Mouse (Mus musculus) MEL (cell line): ENCODE measurements around the gene Erich4. TPM values are rescaled to one million over a fixed set of nuclear protein-coding genes. Genes with fewer than 3 reads are reported as not detected.
"Not testable (repeated sequence)": the region's sequence is repeated elsewhere in the genome, so short reads cannot be mapped to it uniquely, and the experiment has no call there.

Experiments used
- DNase-seq: peaks from one replicate; pipeline ENCODE4 v3.0.0; 2011; ENCODE audit warnings: low read depth, low spot score
- H3K27ac ChIP-seq: 2 replicates; pipeline ENCODE4 v1.5.1; 2012; ENCODE audit warnings: low read depth, mild to moderate bottlenecking, control low read depth, low read length, moderate library complexity; ENCODE audit not compliant: control insufficient read depth
- H3K27me3 ChIP-seq, 2 experiments: fragments of 150-350 bp in 1 of 2; sonication (generic) in 1 of 2; 2 replicates each; pipeline ENCODE4 v1.6.1; 2012; ENCODE audit warnings: low read length in 2 of 2, mild to moderate bottlenecking in 2 of 2, improper control_type of control experiment in 1 of 2, moderate library complexity in 1 of 2; ENCODE audit not compliant: insufficient read depth in 2 of 2, control insufficient read depth in 1 of 2
- H3K36me3 ChIP-seq, 2 experiments: 2 replicates each; pipeline ENCODE4 v1.6.1; 2012 to 2014; ENCODE audit warnings: low read length in 2 of 2, improper control_type of control experiment in 1 of 2, inconsistent platforms in 1 of 2, mild to moderate bottlenecking in 1 of 2; ENCODE audit not compliant: insufficient read depth in 2 of 2, control insufficient read depth in 1 of 2
- H3K4me1 ChIP-seq, 2 experiments: fragments of 150-350 bp in 1 of 2; sonication (generic) in 1 of 2; 2 replicates each; pipeline ENCODE4 v1.6.1; 2012; ENCODE audit warnings: low read length in 2 of 2, improper control_type of control experiment in 1 of 2, mild to moderate bottlenecking in 1 of 2; ENCODE audit not compliant: insufficient read depth in 2 of 2, control insufficient read depth in 1 of 2
- H3K4me3 ChIP-seq, 2 experiments: fragments of 150-350 bp in 1 of 2; sonication (generic) in 1 of 2; 2 replicates each; pipeline ENCODE4 v1.5.1; 2012; ENCODE audit warnings: low read depth in 2 of 2, low read length in 2 of 2, mild to moderate bottlenecking in 2 of 2, moderate library complexity in 2 of 2, control low read depth in 1 of 2, improper control_type of control experiment in 1 of 2; ENCODE audit not compliant: control insufficient read depth in 1 of 2, insufficient read depth in 1 of 2
- H3K79me2 ChIP-seq: 2 replicates; pipeline ENCODE4 v1.6.1; 2012; ENCODE audit warnings: mild to moderate bottlenecking, low read length, moderate library complexity; ENCODE audit not compliant: control insufficient read depth, poor library complexity, insufficient read depth
- H3K9ac ChIP-seq: 2 replicates; pipeline ENCODE4 v1.6.1; 2012; ENCODE audit warnings: low read depth, mild to moderate bottlenecking, control low read depth, low read length, moderate library complexity; ENCODE audit not compliant: control insufficient read depth, poor library complexity, severe bottlenecking
- H3K9me3 ChIP-seq: fragments of 150-350 bp; sonication (generic); replicated peaks from 2 replicates; pipeline ENCODE4 v1.6.1; 2012; ENCODE audit warnings: mild to moderate bottlenecking, low read length, improper control_type of control experiment, moderate library complexity; ENCODE audit not compliant: insufficient read depth
- CHD1 ChIP-seq: IDR thresholded peaks from 2 replicates; pipeline ENCODE4 v1.6.1; 2012; ENCODE audit warnings: low read depth, mild to moderate bottlenecking, inconsistent platforms, low read length, improper control_type of control experiment
- CTCF ChIP-seq, 3 experiments: IDR thresholded peaks in 2 of 3; conservative IDR thresholded peaks in 1 of 3; 2 replicates each; pipeline ENCODE4 v1.5.1; 2011 to 2012; ENCODE audit warnings: low read length in 3 of 3, low read depth in 2 of 3, mild to moderate bottlenecking in 2 of 3, improper control_type of control experiment in 1 of 3, inconsistent platforms in 1 of 3, mixed read lengths in 1 of 3, moderate library complexity in 1 of 3; ENCODE audit not compliant: control insufficient read depth in 1 of 3, insufficient read depth in 1 of 3, poor library complexity in 1 of 3, severe bottlenecking in 1 of 3
- ELF1 ChIP-seq: IDR thresholded peaks from 2 replicates; pipeline ENCODE4 v1.6.1; 2014; ENCODE audit warnings: low read depth, mild to moderate bottlenecking, inconsistent platforms, low read length, improper control_type of control experiment, moderate library complexity
- EP300 ChIP-seq, 2 experiments: IDR thresholded peaks; 2 replicates each; pipeline ENCODE4 v1.6.1; 2011; ENCODE audit warnings: improper control_type of control experiment in 2 of 2, low read length in 2 of 2, low read depth in 1 of 2, mild to moderate bottlenecking in 1 of 2
- ETS1 ChIP-seq: IDR thresholded peaks from 2 replicates; pipeline ENCODE4 v1.6.1; 2012; ENCODE audit warnings: low read depth, mild to moderate bottlenecking, inconsistent platforms, low read length, improper control_type of control experiment, moderate library complexity
- GATA1 ChIP-seq: IDR thresholded peaks from 2 replicates; pipeline ENCODE4 v1.6.1; 2011; ENCODE audit warnings: low read depth, low read length, improper control_type of control experiment
- JUND ChIP-seq: IDR thresholded peaks from 2 replicates; pipeline ENCODE4 v1.6.1; 2011; ENCODE audit warnings: low read depth, mild to moderate bottlenecking, improper control_type of control experiment, low read length
- MEF2A ChIP-seq: IDR thresholded peaks from 2 replicates; pipeline ENCODE4 v1.6.1; 2014; ENCODE audit warnings: low read depth, mild to moderate bottlenecking, inconsistent platforms, low read length, improper control_type of control experiment; ENCODE audit not compliant: poor library complexity, insufficient replicate concordance, severe bottlenecking; ENCODE audit errors: extremely low read depth
- MXI1 ChIP-seq: IDR thresholded peaks from 2 replicates; pipeline ENCODE4 v1.6.1; 2011; ENCODE audit warnings: mild to moderate bottlenecking, low read depth, low read length, improper control_type of control experiment
- POLR2A ChIP-seq, 2 experiments: IDR thresholded peaks; 2 replicates each; pipeline ENCODE4 v1.6.1; 2011 to 2012; ENCODE audit warnings: low read length in 2 of 2, mild to moderate bottlenecking in 2 of 2, control low read depth in 1 of 2, improper control_type of control experiment in 1 of 2, low read depth in 1 of 2, moderate library complexity in 1 of 2; ENCODE audit not compliant: control insufficient read depth in 1 of 2, insufficient read depth in 1 of 2, poor library complexity in 1 of 2
- POLR2AphosphoS2 ChIP-seq: IDR thresholded peaks from 2 replicates; pipeline ENCODE4 v1.6.1; 2011; ENCODE audit warnings: low read length, improper control_type of control experiment
- POLR2AphosphoS5 ChIP-seq: IDR thresholded peaks from 2 replicates; pipeline ENCODE4 v1.6.1; 2012; ENCODE audit warnings: low read depth, borderline replicate concordance, mild to moderate bottlenecking, inconsistent platforms, low read length, moderate library complexity, mixed read lengths
- RAD21 ChIP-seq: IDR thresholded peaks from 2 replicates; pipeline ENCODE4 v1.6.1; 2011; ENCODE audit warnings: mild to moderate bottlenecking, low read depth, low read length, improper control_type of control experiment
- SMC3 ChIP-seq: IDR thresholded peaks from 2 replicates; pipeline ENCODE4 v1.6.1; 2011; ENCODE audit warnings: low read depth, low read length, improper control_type of control experiment
- UBTF ChIP-seq: IDR thresholded peaks from 2 replicates; pipeline ENCODE4 v1.6.1; 2012; ENCODE audit warnings: low read depth, mild to moderate bottlenecking, inconsistent platforms, low read length, improper control_type of control experiment, moderate library complexity, borderline replicate concordance; ENCODE audit not compliant: insufficient read depth
- USF1 ChIP-seq: IDR thresholded peaks from 2 replicates; pipeline ENCODE4 v1.6.1; 2014; ENCODE audit warnings: low read depth, mild to moderate bottlenecking, inconsistent platforms, low read length, improper control_type of control experiment, moderate library complexity
- USF2 ChIP-seq, 2 experiments: IDR thresholded peaks; 2 replicates each; pipeline ENCODE4 v1.6.1; 2011 to 2012; ENCODE audit warnings: improper control_type of control experiment in 2 of 2, low read length in 2 of 2, borderline replicate concordance in 1 of 2, inconsistent platforms in 1 of 2, low read depth in 1 of 2, mild to moderate bottlenecking in 1 of 2; ENCODE audit not compliant: insufficient read depth in 1 of 2
- ZKSCAN1 ChIP-seq: IDR thresholded peaks from 2 replicates; pipeline ENCODE4 v1.6.1; 2012; ENCODE audit warnings: low read depth, mild to moderate bottlenecking, inconsistent platforms, low read length, improper control_type of control experiment, moderate library complexity
- ZMIZ1 ChIP-seq: IDR thresholded peaks from 2 replicates; pipeline ENCODE4 v1.6.1; 2012; ENCODE audit warnings: low read depth, mild to moderate bottlenecking, inconsistent platforms, low read length, improper control_type of control experiment, moderate library complexity
- polyA plus RNA-seq, 2 experiments: library from polyadenylated mRNA; stranded (reverse) in 1 of 2; unstranded in 1 of 2; fragments of >175 nt in 1 of 2; fragments of >200 nt in 1 of 2; gene quantifications; 2 replicates each; pipeline versions ENCODE4 v1.2.1 to v1.2.4; 2012; ENCODE audit warnings: low replicate concordance in 2 of 2, low read depth in 1 of 2; ENCODE audit not compliant: insufficient read length in 2 of 2, insufficient read depth in 1 of 2, missing spikeins in 1 of 2
- total RNA-seq: library from RNA; depleted of rRNA; stranded (reverse); fragments of 300-350 nt; gene quantifications from 2 replicates; pipeline ENCODE4 v1.2.3, GENCODE M21; 2012

The Erich4 gene
- total and polyA plus RNA-seq, 3 experiments, result not detected

DNA sequence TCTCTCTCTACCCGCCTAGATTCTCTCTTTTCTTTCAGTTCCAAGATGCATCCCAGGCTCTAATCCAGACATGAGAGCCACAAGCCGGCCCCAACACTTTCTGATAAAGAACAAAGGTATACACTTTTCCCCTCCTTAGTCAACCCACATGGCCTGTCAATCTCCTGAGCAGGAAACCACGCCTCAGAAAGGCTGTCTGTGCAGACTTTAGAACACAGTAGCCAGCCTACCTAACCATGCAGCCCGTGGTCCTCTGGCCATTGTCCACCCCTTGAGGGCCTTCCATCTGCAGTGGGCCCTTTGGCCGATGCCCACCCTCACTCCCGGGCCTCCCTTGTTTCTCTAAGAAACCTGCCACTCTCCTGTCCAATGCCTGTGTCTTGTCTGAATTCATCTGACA lies 39.4 kb downstream of the Erich4 start:
- H3K9me3 ChIP-seq, H3K9ac ChIP-seq, H3K27ac ChIP-seq, H3K36me3 ChIP-seq, DNase-seq, H3K27me3 ChIP-seq, H3K79me2 ChIP-seq, H3K4me1 ChIP-seq, H3K4me3 ChIP-seq: not testable (repeated sequence)

DNA sequence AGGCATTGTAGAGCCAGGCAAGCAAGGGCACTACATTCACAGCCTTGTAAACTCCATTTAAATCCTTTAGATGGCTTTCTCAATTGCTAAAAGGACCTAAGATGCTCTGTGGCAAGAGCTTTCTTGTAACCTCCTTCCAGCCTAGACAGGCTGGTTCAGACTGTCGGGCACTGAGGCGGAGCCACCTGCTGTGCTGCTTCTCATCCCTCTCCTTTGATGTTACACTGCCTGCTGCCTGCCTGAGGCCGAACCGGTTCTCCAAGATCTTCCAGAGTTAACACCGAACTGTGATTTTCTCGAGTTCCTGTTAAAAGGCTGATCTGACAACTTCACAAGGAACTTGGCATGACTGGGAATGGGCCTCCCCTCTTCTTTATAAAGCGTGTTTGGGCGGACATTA lies 39.8 kb downstream of the Erich4 start:
- Histone ChIP-seq H3K27ac (no peak overlapping the region), H3K36me3 (no peaks in the 10 kb centered on the region), H3K4me3 (no peak overlapping the region), H3K27me3 (no peaks in the 10 kb centered on the region), H3K4me1 (no peaks in the 10 kb centered on the region), H3K9ac (no peak overlapping the region), H3K9me3 (no peaks in the 10 kb centered on the region), H3K79me2 (no peaks in the 10 kb centered on the region)
- TF ChIP-seq GATA1 (no peak), CHD1 (no peak), UBTF (no peak), SMC3 (no peak), USF2 (IDR thresholded peaks at IDR 0.05; ENCODE audit: borderline replicate concordance in 1 of 2, insufficient read depth in 1 of 2, low read depth in 1 of 2, low read length in 2 of 2) (no peak), ETS1 (no peak), MXI1 (no peak), ZMIZ1 (no peak), POLR2AphosphoS2 (no peak), POLR2AphosphoS5 (no peak), ZKSCAN1 (no peak), USF1 (no peak), RAD21 (no peak), MEF2A (no peak), CTCF (IDR thresholded peaks at IDR 0.05 in 2 of 3, conservative IDR thresholded peaks at IDR 0.05 in 1 of 3; ENCODE audit: control insufficient read depth in 1 of 3, insufficient read depth in 1 of 3, low read depth in 2 of 3, low read length in 3 of 3, poor library complexity in 1 of 3, severe bottlenecking in 1 of 3) (no peak), EP300 (IDR thresholded peaks at IDR 0.05; ENCODE audit: low read depth in 1 of 2, low read length in 2 of 2) (no peak), ELF1 (no peak), POLR2A (IDR thresholded peaks at IDR 0.05; ENCODE audit: control insufficient read depth in 1 of 2, insufficient read depth in 1 of 2, low read depth in 1 of 2, low read length in 2 of 2, poor library complexity in 1 of 2) (no peak), JUND (no peak)
- no peak for DNase-seq
